Mouse (Mus musculus) liver, embryonic 11.5 days (tissue): ENCODE results near the gene Nup210. TPM values are rescaled to one million over a fixed set of nuclear protein-coding genes. Genes with fewer than 3 reads are reported as not detected.

Source experiments
- ATAC-seq: fragments of 200-750 bp; cut with Nextera tagmentation; replicated peaks from 2 replicates; pipeline ENCODE4 v1.8.0; 2017; ENCODE audit warnings: moderate number of reproducible peaks, mild to moderate bottlenecking, moderate TSS enrichment, moderate library complexity; ENCODE audit not compliant: low FRiP score
- DNase-seq: peaks from one replicate; pipeline ENCODE4 v3.0.0-alpha.2; 2017; ENCODE audit warnings: low spot score
- H3K27ac ChIP-seq: fragments of 300-500 bp; sonication (generic); 2 replicates; pipeline ENCODE4 v1.5.1; 2014; ENCODE audit warnings: mild to moderate bottlenecking, low read depth, low read length, control low read depth
- H3K27me3 ChIP-seq: fragments of 300-500 bp; sonication (generic); replicated peaks from 2 replicates; pipeline ENCODE4 v1.6.1; 2014; ENCODE audit warnings: low read length, mixed read lengths; ENCODE audit not compliant: control insufficient read depth, insufficient read depth
- H3K36me3 ChIP-seq: fragments of 300-500 bp; sonication (generic); 2 replicates; pipeline ENCODE4 v1.6.1; 2014; ENCODE audit warnings: mild to moderate bottlenecking, low read length, moderate library complexity, mixed read lengths; ENCODE audit not compliant: control insufficient read depth, insufficient read depth
- H3K4me1 ChIP-seq: fragments of 300-500 bp; sonication (generic); replicated peaks from 2 replicates; pipeline ENCODE4 v1.6.1; 2014; ENCODE audit warnings: low read length, mixed read lengths; ENCODE audit not compliant: control insufficient read depth, insufficient read depth
- H3K4me2 ChIP-seq: fragments of 300-500 bp; sonication (generic); 2 replicates; pipeline ENCODE4 v1.6.1; 2014; ENCODE audit warnings: mild to moderate bottlenecking, control low read depth, moderate library complexity
- H3K4me3 ChIP-seq: fragments of 300-500 bp; sonication (generic); 2 replicates; pipeline ENCODE4 v1.5.1; 2014; ENCODE audit warnings: low read depth, low read length, control low read depth
- H3K9ac ChIP-seq: fragments of 300-500 bp; sonication (generic); 2 replicates; pipeline ENCODE4 v1.6.1; 2014; ENCODE audit warnings: low read depth, low read length, control low read depth
- H3K9me3 ChIP-seq: fragments of 300-500 bp; sonication (generic); 2 replicates; pipeline ENCODE4 v1.6.1; 2016; ENCODE audit warnings: low read length, inconsistent platforms, mixed read lengths; ENCODE audit not compliant: control insufficient read depth
- WGBS: fragments of 180-500 bp; shearing (Covaris S2); extraction: QIAGEN DNeasy Blood & Tissue Kit; methylation state at CpG from one replicate; pipeline ENCODE4 v1.1.7; 2014; 5-methylcytosine and 5-hydroxymethylcytosine counted together
- polyA plus RNA-seq: library from polyadenylated mRNA; unstranded; fragments of >200 nt; fragmentation: Nextera tagmentation; extraction: Ambion mirVana; gene quantifications from 2 replicates; pipeline ENCODE4 v1.2.1, GENCODE M21; 2014

The Nup210 gene
- polyA plus RNA-seq, 1 experiment from 2014 or later: 53.5 TPM

- Histone ChIP-seq H3K9ac (peak overlapping the region; percentile 95), H3K27me3 (no peaks in the 10 kb centered on the region; the same call in 1 of the 2 replicates), H3K4me3 (peak overlapping the region; percentile 90), H3K36me3 (no peaks in the 10 kb centered on the region), H3K4me2 (peak overlapping the region; percentile 97), H3K9me3 (no peaks in the 10 kb centered on the region), H3K4me1 (peaks cover 57% of the 10 kb centered on the region), H3K27ac (peak overlapping the region; percentile 92)
- 31% methylated on average over 1 of the region's 1 CpGs for WGBS
- no peak for DNase-seq
- ATAC-seq: no peak
Observed at GRCm38 (mm10) chr6:91115158-91115557, 1.5 kb downstream of the Nup210 start.

- H3K9ac ChIP-seq: peak overlapping the region; percentile 95
- H3K9me3 ChIP-seq: no peaks in the 10 kb centered on the region
- no peak for ATAC-seq
- no peaks in the 10 kb centered on the region; the same call in 1 of the 2 replicates for H3K27me3 ChIP-seq
- peak overlapping the region; percentile 97 for H3K4me2 ChIP-seq
- H3K4me3 ChIP-seq: peak overlapping the region; percentile 90
- 30% methylated on average over 2 of the region's 2 CpGs for WGBS
- H3K36me3 ChIP-seq: no peaks in the 10 kb centered on the region
- H3K4me1 ChIP-seq: peaks cover 61% of the 10 kb centered on the region
- peak overlapping the region; percentile 38; the same call in 1 of the 2 replicates for H3K27ac ChIP-seq
- DNase-seq: no peak
Observed at GRCm38 (mm10) chr6:91114716-91115115, 1.9 kb downstream of the Nup210 start.

- no peak for DNase-seq
- H3K9me3 ChIP-seq: no peaks in the 10 kb centered on the region
- H3K9ac ChIP-seq: no peak overlapping the region
Observed at GRCm38 (mm10) chr6:91111954-91112252, 4.7 kb downstream of the Nup210 start.

GRCm38 (mm10) chr6:91111141-91111953 lies 5.3 kb downstream of the Nup210 start:
- ATAC-seq: no peak
- no peak for DNase-seq
- no peak overlapping the region for H3K27ac ChIP-seq
- peaks cover 56% of the 10 kb centered on the region for H3K4me1 ChIP-seq
- WGBS: 69% methylated on average over 10 of the region's 10 CpGs
- H3K27me3 ChIP-seq: no peaks in the 10 kb centered on the region
- H3K9ac ChIP-seq: no peak overlapping the region; the same call in 1 of the 2 replicates
- H3K36me3 ChIP-seq: no peaks in the 10 kb centered on the region
- H3K9me3 ChIP-seq: no peaks in the 10 kb centered on the region
- H3K4me3 ChIP-seq: no peak overlapping the region
- H3K4me2 ChIP-seq: peak overlapping the region; percentile 33

More at GRCm38 (mm10) chr6:91111954-91112252, 4.7 kb downstream of the Nup210 start:
- Histone ChIP-seq H3K27me3 (no peaks in the 10 kb centered on the region), H3K27ac (no peak overlapping the region), H3K4me2 (no peak overlapping the region), H3K4me3 (no peak overlapping the region), H3K4me1 (peaks cover 56% of the 10 kb centered on the region), H3K36me3 (no peaks in the 10 kb centered on the region)
- ATAC-seq: no peak
- 92% methylated on average over 3 of the region's 3 CpGs for WGBS

DNA sequence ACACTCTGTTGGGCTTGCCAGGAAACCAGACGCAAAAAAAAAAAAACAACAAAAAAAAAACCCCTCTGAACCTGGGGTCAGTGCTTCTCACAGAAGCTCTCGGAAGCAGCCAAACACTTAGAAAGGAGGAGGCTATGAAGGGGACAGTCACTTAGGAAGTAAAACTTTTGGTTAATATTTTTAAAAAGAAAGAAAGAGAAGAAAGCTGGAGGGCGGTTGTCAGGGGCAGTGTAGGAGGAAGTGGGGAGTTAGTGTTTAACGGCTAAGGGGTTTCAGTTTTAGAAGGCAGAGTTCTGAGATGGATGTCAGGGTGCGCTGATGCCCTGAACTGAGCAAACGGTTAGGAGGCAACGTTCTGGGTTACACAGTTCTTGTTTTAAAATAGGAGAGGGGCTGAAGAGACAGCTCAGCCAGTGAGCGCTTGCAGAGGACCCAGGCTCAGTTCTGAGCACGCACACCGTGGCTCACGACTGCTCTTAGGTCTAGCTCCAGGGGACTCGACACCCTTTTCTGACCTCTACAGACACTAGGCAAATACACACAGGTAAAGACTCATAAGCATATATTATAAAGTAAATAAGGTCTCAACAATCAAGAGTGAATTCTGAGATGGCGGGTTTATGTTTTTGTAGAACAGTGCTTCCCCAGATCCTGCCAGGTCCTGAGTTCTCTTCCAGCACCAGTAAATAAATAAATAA lies 6.2 kb downstream of the Nup210 start:
- ATAC-seq (no peak), DNase-seq (no peak)
- Histone ChIP-seq H3K9ac (no peak overlapping the region), H3K9me3 (no peaks in the 10 kb centered on the region), H3K27me3 (no peaks in the 10 kb centered on the region), H3K36me3 (no peaks in the 10 kb centered on the region), H3K4me1 (peaks cover 54% of the 10 kb centered on the region), H3K4me2 (peak overlapping the region; percentile 33; the same call in 1 of the 2 replicates), H3K4me3 (no peak overlapping the region), H3K27ac (no peak overlapping the region)
- 58% methylated on average over 13 of the region's 13 CpGs for WGBS

- Histone ChIP-seq H3K9ac (no peak overlapping the region), H3K4me1 (peaks cover 55% of the 10 kb centered on the region), H3K4me2 (no peak overlapping the region), H3K27ac (no peak overlapping the region), H3K9me3 (no peaks in the 10 kb centered on the region), H3K36me3 (no peaks in the 10 kb centered on the region), H3K27me3 (no peaks in the 10 kb centered on the region), H3K4me3 (no peak overlapping the region)
- DNase-seq: no peak
- no peak for ATAC-seq
Observed at GRCm38 (mm10) chr6:91109489-91109888, 7.1 kb downstream of the Nup210 start.

DNA sequence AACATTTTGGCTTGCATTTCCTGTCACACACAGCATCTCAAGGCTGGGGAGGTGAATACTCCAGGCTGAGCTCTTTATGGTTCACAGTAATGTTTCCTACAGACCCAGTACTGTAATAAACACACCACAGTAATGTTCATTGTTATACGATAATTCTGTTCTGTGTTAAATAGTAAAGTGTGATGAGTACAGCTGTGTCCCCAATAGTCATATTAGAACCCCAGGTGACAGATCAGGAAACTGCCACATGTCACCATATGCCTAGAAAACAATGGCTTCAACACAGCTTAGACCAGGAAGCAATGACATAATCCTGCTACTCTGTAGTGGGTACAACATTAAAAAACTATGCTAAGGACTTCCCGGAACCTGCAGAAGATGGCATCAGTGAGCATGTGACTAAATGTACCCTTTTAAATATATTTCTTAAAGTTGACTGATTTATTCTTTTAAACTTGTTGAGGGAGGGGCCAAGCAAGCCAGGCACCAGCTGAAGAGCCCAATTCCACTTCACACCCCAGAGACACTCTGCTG lies 7.6 kb downstream of the Nup210 start:
- no peaks in the 10 kb centered on the region for H3K36me3 ChIP-seq
- H3K4me2 ChIP-seq: no peak overlapping the region
- peaks cover 55% of the 10 kb centered on the region for H3K4me1 ChIP-seq
- no peak overlapping the region for H3K4me3 ChIP-seq
- WGBS: 90% methylated on average over 2 of the region's 2 CpGs
- ATAC-seq (no peak), DNase-seq (no peak)
- no peaks in the 10 kb centered on the region for H3K9me3 ChIP-seq
- no peaks in the 10 kb centered on the region for H3K27me3 ChIP-seq
- H3K9ac ChIP-seq: no peak overlapping the region
- no peak overlapping the region for H3K27ac ChIP-seq

GRCm38 (mm10) chr6:91108301-91108916 lies 8.2 kb downstream of the Nup210 start:
- no peak for DNase-seq
- Histone ChIP-seq H3K9ac (no peak overlapping the region), H3K27me3 (no peaks in the 10 kb centered on the region), H3K27ac (no peak overlapping the region), H3K4me3 (no peak overlapping the region), H3K9me3 (no peaks in the 10 kb centered on the region), H3K4me1 (peaks cover 52% of the 10 kb centered on the region), H3K36me3 (no peaks in the 10 kb centered on the region), H3K4me2 (no peak overlapping the region)
- WGBS: 87% methylated on average over 3 of the region's 3 CpGs
- ATAC-seq: no peak
